ENCODE assay signal across 32 mouse cellular contexts in the genomic region with DNA sequence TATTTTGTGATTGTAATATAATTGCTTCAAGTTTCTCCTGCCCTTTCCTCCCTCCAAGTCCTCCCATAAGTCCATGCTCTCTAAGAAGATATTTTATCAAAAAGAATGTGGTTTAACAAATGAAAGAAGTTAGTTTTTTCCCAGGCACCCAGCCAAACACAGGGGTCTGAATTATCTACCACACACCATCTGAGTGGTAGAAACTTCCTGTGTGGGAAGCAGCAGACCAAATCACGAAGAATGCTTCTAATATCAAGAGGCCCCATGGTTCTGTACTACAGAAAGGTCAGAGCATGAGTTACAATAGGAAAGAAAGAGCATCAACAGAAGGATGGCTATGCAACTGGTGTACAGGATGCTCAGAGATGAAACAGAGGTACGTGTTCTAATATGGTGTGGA. TPM values are rescaled to one million over a fixed set of nuclear protein-coding genes. Genes with fewer than 3 reads are reported as not detected.
DNase-seq lines count a peak whose midpoint lies in the region; ATAC-seq and TF ChIP-seq lines count a peak whose summit lies in the region.
"Had no signal": no experiment of that assay in that cellular context is flagged by ENCODE, and none has a peak within 500 bp of the region (broad histone marks: within the 10 kb centered on the region; RNA-seq: fewer than 3 reads in every experiment).

No protein-coding gene starts in this region.

- H3K36me3 ChIP-seq in lung, embryonic 14.5 days (ENCODE audit: insufficient read depth), result no peaks in the 10 kb centered on the region
- H3K36me3 ChIP-seq: embryonic facial prominence, embryonic 10.5 days; embryonic facial prominence, embryonic 13.5 days; forebrain, embryonic 12.5 days; forebrain, embryonic 15.5 days; G1E; heart, embryonic 12.5 days; heart, embryonic 15.5 days; hindbrain, embryonic 10.5 days; hindbrain, embryonic 13.5 days had no signal

- WGBS in lung, embryonic 14.5 days, result 49% methylated on average over 2 of the region's 2 CpGs

- peak; percentile 34 for DNase-seq in lung, embryonic 14.5 days
- DNase-seq in lung, postnatal 25 days (ENCODE audit: low spot score), result no peak
- no peak for DNase-seq in kidney, adult 9 months
- no peak for DNase-seq in adrenal gland, postnatal 10 days
- DNase-seq in heart, adult 9 months (ENCODE audit: low spot score in 2 of 2), result no peak
- DNase-seq in left cerebral cortex, postnatal 36 days (ENCODE audit: low spot score in 2 of 2), result no peak
- DNase-seq: adrenal gland, adult 8-10 months; adrenal gland, postnatal 36 days; B cell, adult 2 months; cerebellum, adult 18-20 months; cerebellum, adult 9-10 months; cerebellum, postnatal 14 days; embryo, embryonic 11 days; gastrocnemius, postnatal 10 days; gastrocnemius, postnatal 36 days; heart, adult 11 months had no signal

- intact Hi-C loops in left cerebral cortex, postnatal 36 days (cut with DNase I), result no loop called here

- no peaks in the 10 kb centered on the region for H3K4me1 ChIP-seq in lung, embryonic 14.5 days (ENCODE audit: insufficient read depth)
- H3K4me1 ChIP-seq: embryonic facial prominence, embryonic 10.5 days; embryonic facial prominence, embryonic 13.5 days; forebrain, embryonic 12.5 days; forebrain, embryonic 15.5 days; heart, embryonic 15.5 days; hindbrain, embryonic 10.5 days; hindbrain, embryonic 13.5 days had no signal

- H3K9me3 ChIP-seq in lung, embryonic 14.5 days (ENCODE audit: low read depth, low read length), result no peaks in the 10 kb centered on the region
- H3K9me3 ChIP-seq: embryonic facial prominence, embryonic 10.5 days; embryonic facial prominence, embryonic 13.5 days; forebrain, embryonic 12.5 days; forebrain, embryonic 15.5 days; G1E; heart, embryonic 12.5 days; heart, embryonic 15.5 days; hindbrain, embryonic 10.5 days; hindbrain, embryonic 13.5 days had no signal

- no peak for TF ChIP-seq CTCF in lung, embryonic 14.5 days (IDR thresholded peaks at IDR 0.05; ENCODE audit: low read depth)

- H3K9ac ChIP-seq in lung, embryonic 14.5 days, result no peak overlapping the region
- H3K9ac ChIP-seq: embryonic facial prominence, embryonic 13.5 days; forebrain, embryonic 12.5 days; forebrain, embryonic 15.5 days; heart, embryonic 12.5 days; heart, embryonic 15.5 days; hindbrain, embryonic 13.5 days had no signal

- no peak overlapping the region for H3K27ac ChIP-seq in lung, embryonic 14.5 days (ENCODE audit: low read depth)
- H3K27ac ChIP-seq: embryonic facial prominence, embryonic 10.5 days; embryonic facial prominence, embryonic 13.5 days; forebrain, embryonic 12.5 days; forebrain, embryonic 15.5 days; heart, embryonic 15.5 days; hindbrain, embryonic 10.5 days; hindbrain, embryonic 13.5 days had no signal

- H3K4me2 ChIP-seq in lung, embryonic 14.5 days, result no peak overlapping the region
- H3K4me2 ChIP-seq: embryonic facial prominence, embryonic 13.5 days; forebrain, embryonic 12.5 days; forebrain, embryonic 15.5 days; heart, embryonic 12.5 days; heart, embryonic 15.5 days; hindbrain, embryonic 13.5 days had no signal

- H3K27me3 ChIP-seq in lung, embryonic 14.5 days (ENCODE audit: insufficient read depth, low read length), result no peaks in the 10 kb centered on the region
- H3K27me3 ChIP-seq: CH12.LX; embryonic facial prominence, embryonic 13.5 days; forebrain, embryonic 12.5 days; forebrain, embryonic 15.5 days; heart, embryonic 12.5 days; heart, embryonic 15.5 days; hindbrain, embryonic 13.5 days had no signal

- ATAC-seq in lung, embryonic 14.5 days (ENCODE audit: insufficient read depth), result no peak
- ATAC-seq in granulocyte monocyte progenitor cell, adult 5-6 weeks (replicated peaks; ENCODE audit: poor library complexity, severe bottlenecking), result 0 out of 2 replicates have a peak, but pooled peaks have one; percentile 25
- ATAC-seq in megakaryocyte progenitor cell, adult 5-6 weeks (replicated peaks; ENCODE audit: poor library complexity), result peak; percentile 94
- ATAC-seq: activated CD4-positive, CD25-positive, alpha-beta regulatory T cell, adult 4 months; forebrain, embryonic 15.5 days; hindbrain, embryonic 16.5 days; intestine, embryonic 16.5 days had no signal

- no peak overlapping the region for H3K4me3 ChIP-seq in lung, embryonic 14.5 days (ENCODE audit: low read depth, low read length)
- H3K4me3 ChIP-seq: embryonic facial prominence, embryonic 10.5 days; embryonic facial prominence, embryonic 13.5 days; erythroblast, embryonic 14.5 days; forebrain, embryonic 12.5 days; forebrain, embryonic 15.5 days; heart, embryonic 12.5 days; heart, embryonic 15.5 days; hindbrain, embryonic 10.5 days; hindbrain, embryonic 13.5 days had no signal

RNA-seq across cellular contexts. Expression of gene Scin, which starts 25.9 kb away (rescaled TPM):
- 0.07 and 0.21 TPM in 2 replicates for polyA plus RNA-seq in lung, embryonic 14.5 days (2014; fragmentation: Nextera tagmentation; extraction: Ambion mirVana)
- total RNA-seq in granulocyte monocyte progenitor cell, adult 5-6 weeks (2014; fragmentation: Nextera tagmentation), result 1.7 and 6.1 TPM in 2 replicates
- 1.4 and 1.5 TPM in 2 replicates for total RNA-seq in granulocyte monocyte progenitor cell, adult 5-6 weeks (2017)
- 1.8 and 2.9 TPM in 2 replicates for total RNA-seq in megakaryocyte progenitor cell, adult 5-6 weeks (2015)
- total RNA-seq in megakaryocyte progenitor cell, adult 5-6 weeks (2017), result 3.2 and 4.6 TPM in 2 replicates
- under 1 TPM; 0.45 to 0.63 TPM for total RNA-seq in adrenal gland, postnatal 10 days (2021)
- total RNA-seq in left cerebral cortex, postnatal 36 days (2021), result under 1 TPM in 1 of 2 experiments, not detected in 1; 0.10 TPM
- total RNA-seq: CH12.LX had no signal
- polyA plus RNA-seq: embryonic facial prominence, embryonic 10.5 days; forebrain, embryonic 15.5 days; G1E; hindbrain, embryonic 16.5 days had no signal
